Mouse (Mus musculus): Measurements from ENCODE around the gene Defb20.

- TF ChIP-seq CTCF (IDR thresholded peaks at IDR 0.05; ENCODE audit: insufficient read depth, low read depth, low read length) (peak; percentile 93), POLR2A (IDR thresholded peaks at IDR 0.05; ENCODE audit: insufficient read depth, low read depth, low read length) (no peak)
Measured at GRCm38 (mm10) chr2:152436983-152437860, 39.6 kb upstream of the Defb20 start.
